Mouse (Mus musculus) spleen, postnatal 14 days (tissue): ENCODE measurements around the gene Nxph4.
A peak's percentile ranks its signal among the peaks of the same experiment; 100 is the strongest.

Experiments used
- DNase-seq, 2 experiments: peaks; one replicate each; pipeline ENCODE4 v3.0.0; 2021 to 2022; ENCODE audit warnings: low spot score in 2 of 2

The Nxph4 gene

GRCm38 (mm10) chr10:127542720-127543119 lies 8.4 kb upstream of the Nxph4 start:
- no peak for DNase-seq

- no peak for DNase-seq
These were observed 7.7 kb upstream of the Nxph4 start for GRCm38 (mm10) chr10:127542084-127542483.

GRCm38 (mm10) chr10:127541510-127541909 lies 7.2 kb upstream of the Nxph4 start:
- DNase-seq, result no peak

DNA sequence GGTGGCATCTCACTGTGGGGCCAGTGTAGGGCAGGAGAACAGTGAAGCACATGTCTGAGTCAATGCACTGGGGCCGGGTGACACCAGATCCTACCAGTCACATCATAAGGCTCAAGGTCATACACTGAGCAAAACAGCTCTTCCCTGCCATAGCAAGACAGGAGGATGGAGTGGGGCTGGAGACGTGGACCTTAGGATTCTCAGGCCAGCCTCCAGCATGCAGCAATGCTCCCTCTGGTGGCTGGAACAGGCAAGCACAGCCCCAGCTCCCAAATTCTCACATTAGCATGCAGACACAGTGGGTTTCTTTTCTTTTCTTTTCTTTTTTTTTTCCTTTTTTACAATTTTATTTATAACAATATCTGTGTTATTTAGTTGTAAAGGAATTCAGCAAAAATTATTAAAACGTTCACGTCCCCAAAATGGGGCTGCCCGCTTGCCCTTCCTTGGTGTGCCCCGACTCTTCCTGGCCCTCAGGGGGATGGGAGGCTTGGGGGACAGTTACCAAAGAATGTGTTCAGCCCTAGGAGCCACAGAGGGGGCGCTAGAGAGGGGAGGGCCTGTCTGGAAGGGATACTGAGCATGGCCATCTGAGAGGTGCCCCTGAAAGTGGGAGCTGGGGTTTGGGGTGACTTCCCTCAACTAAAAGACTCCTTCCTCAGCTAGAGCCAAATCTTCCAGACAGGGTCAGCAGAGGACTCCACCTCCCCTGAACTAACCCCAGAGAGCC lies 3.7 kb upstream of the Nxph4 start:
- peak; percentile 45 to 64 for DNase-seq

DNA sequence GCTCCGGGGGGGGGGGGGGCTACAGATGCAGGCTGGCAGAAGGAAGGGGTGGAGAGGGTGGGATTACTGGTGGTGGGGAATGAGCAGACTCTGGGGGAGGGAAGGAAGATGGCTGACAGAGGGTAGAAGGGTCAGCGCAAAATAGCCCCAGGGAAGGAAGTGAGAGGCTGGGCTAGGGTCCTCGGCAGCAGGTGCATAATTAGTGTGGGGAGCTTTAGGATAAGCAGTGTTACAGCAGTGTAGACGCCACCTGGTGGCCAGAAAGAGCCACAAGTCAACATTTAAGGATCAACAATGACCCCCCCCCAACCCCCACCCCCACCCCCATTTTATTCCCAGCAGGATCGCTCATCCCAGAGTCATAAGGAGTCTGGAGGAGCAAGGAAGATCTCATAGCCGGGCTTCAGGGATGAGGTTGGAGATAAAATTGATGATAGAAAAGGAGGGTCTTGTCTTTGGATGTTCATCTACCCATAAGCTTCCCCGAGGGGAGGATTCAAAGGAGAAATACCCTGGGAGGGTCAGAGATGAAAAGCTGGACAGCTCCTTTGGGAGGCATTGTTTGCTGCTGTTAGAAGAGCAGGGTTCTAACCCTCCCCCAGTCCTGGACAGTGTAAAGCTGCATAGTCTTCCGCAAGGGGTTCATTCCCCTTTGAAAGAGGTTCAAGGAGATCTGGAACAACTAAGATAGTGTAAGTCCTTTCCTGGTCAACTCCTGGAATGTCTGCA lies 2.4 kb upstream of the Nxph4 start:
- no peak for DNase-seq

- no peak for DNase-seq
These were observed 598 bp upstream of the Nxph4 start for GRCm38 (mm10) chr10:127534929-127535384.

DNA sequence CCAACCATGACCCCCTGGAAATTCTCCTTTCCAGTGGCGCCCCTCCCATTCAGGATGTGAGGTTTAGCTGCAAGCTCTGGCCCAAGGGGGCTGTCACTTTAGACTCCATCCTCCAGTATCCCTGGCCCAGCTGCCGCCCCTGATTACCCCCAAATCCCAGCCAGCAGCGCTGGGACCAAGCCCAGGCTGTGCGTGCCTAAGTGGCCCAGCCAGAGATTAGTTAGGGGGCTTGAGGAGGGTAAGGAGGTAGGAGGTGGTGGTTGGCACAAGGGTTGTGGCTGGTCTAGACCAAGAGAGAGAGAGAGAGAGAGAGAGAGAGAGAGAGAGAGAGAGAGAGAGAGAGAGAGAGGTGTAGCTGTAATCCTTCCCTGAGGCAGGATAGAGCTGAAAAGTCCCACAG lies 2.8 kb downstream of the Nxph4 start:
- no peak for DNase-seq

DNA sequence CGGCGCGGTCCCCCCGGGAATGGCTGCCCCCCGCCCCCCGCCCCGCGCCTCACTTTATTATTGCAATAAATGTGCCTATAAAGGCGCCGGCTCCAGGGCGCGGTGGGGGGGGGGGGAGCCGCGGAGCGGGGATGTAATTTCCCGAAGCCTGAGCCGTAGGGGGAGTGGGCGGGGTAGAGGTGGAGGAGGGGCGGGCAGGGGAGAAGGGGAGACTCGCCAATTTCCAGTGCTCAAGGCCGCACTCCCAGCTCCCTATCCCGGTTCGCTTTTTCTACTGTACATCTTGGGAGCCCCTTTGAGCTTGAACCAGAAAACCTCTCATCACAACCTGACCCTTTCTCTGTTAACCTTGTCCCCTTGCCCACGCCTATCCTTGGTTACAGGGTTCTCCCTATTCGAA lies 3.4 kb downstream of the Nxph4 start:
- DNase-seq, result no peak

DNA sequence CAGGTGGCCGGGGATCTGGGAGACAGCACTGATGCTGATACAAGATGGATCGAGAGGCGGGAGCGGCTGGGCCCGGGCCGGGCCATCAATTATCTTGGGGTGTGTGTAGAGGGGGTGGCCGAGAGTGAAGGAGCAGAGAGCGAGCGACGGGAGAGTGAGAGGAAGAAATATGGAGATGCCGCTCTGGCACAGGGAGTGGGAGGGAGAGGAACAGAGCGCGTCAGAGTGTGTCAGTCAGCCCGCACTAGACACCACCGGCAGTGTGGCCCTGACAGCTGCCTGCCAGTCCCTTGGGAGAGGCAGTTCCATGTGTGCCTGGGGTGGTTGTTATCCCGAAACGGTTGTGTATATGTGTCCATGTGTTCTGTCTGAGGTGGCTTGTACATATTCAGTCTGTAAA lies 6.9 kb downstream of the Nxph4 start:
- no peak for DNase-seq

- peak in 1 of 2 experiments; percentile 34 for DNase-seq
These were observed 7.7 kb downstream of the Nxph4 start for GRCm38 (mm10) chr10:127526681-127527080.

DNA sequence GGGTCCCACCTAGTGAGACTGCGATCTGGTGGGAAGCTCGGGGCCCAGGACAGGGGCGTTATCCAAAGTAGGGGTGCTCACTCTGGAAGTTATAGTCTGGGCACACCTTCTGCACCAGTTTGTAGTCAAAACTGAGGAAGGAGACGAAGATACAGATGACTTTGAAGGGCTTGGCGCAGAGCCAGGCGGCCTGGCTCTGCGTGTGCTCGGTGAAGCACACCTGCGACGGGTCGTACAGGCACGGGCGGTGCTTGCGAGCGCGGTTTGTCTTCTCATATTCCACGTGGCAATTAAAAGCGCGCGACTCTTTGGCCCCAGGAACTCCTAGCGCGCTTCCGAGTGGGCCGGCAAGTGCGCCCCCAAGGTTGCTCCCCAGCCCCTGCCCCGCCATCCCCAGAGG lies 8.3 kb downstream of the Nxph4 start:
- no peak for DNase-seq

DNA sequence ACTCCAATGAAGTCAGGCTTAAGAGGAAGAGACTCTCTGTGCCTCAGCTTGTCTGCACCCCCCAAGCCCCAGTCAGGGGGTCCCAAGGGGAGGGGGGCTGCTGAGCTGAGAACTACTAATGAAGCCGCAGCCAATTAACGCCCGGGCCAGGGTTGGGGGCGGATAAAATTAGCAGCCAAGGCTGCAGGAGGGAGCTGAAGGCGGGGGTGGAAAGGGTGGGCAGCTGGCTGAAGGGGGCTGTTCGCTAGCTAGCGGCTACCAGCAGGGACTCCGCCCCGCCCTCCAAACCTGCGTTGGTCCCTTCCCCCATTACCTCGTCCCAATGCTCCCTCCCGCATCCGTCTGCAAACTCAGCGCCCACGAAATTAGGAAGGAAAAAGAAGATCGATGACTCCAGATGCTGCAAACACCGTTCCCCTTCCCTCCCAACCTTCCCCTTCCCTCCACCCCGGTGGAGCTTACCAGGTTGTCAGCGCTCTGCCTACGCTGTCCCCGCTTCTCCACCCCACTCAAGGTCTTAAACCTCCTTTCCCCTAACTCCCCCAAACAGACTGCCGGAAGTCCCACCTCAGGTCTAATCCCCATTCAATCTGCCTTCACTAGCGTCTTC lies 9.6 kb downstream of the Nxph4 start:
- no peak for DNase-seq

- peak; percentile 61 to 76 for DNase-seq
These were observed 12.2 kb downstream of the Nxph4 start, which contains the start of gene Shmt2 for GRCm38 (mm10) chr10:127522088-127522581. Gene Shmt2, minus strand, starts transcription at chr10:127522444.

GRCm38 (mm10) chr10:127521611-127522080 lies 12.7 kb downstream of the Nxph4 start:
- no peak for DNase-seq

DNA sequence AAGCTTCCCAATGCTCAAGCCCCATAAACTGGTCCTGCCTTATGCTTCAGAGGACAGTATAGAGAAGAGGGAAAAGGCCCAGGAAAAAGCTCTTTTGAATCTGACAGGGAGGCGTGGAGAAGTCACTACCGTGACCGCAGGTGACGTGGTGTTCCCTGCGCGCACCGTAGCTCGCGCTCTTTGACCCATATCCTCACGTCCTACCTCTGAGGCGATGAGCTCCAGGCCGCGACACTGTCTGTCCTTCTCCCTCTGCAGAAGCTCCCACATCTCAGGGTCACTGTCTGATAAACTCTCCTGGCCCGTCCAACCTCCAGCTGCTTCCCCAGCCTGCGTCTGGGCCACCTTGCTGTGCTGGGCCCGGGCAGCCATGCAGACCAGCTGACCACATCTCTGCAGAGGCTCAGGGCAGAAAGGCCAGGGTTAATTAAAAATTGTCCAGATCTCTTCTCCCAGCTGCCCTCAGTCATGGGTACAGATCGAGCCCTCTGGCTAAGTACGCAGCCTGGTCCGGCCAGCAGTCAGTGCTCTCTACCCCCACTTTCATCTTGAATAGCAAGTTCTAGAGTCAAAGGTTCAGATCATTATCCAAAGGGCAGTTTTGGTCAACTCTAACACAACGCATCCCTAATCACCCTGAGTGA lies 13.5 kb downstream of the Nxph4 start:
- DNase-seq, result no peak

DNA sequence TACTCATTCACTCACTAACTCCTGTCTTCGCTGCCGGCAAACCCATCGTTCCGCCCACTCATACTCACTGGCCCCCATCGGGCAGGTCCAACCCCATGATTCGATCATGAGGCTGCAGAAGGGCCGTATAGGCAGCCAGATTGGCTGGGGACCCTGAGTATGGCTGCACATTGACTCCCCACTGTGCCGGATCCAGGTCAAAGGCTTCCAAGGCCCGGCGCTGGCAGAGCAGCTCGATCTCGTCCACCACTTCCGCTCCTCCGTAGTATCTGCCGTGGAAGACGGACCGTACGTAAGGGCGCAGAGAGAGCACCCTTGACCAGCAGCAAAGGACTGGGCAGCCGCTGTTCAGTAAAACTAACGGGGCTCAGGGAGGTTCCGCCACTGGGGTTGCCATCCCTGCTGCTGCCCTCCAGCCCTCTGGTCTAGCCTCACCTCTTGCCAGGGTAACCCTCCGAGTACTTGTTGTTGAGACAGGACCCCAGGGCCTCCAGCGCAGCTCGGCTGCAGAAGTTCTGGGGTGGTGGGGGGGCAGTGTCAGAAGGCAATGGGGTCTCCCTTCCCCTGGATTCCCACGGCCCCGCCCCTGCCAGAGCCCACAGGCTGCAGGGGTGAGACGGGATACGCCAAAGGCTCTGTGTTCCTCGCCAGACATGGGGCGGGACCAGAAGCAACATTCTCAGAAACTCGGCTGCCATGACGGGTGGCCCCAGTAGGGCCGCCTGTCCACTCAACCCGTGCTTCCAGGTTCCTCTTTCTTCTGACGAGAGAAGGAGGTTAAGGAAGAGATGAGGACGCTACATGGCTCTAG lies 14.3 kb downstream of the Nxph4 start:
- no peak for DNase-seq

DNA sequence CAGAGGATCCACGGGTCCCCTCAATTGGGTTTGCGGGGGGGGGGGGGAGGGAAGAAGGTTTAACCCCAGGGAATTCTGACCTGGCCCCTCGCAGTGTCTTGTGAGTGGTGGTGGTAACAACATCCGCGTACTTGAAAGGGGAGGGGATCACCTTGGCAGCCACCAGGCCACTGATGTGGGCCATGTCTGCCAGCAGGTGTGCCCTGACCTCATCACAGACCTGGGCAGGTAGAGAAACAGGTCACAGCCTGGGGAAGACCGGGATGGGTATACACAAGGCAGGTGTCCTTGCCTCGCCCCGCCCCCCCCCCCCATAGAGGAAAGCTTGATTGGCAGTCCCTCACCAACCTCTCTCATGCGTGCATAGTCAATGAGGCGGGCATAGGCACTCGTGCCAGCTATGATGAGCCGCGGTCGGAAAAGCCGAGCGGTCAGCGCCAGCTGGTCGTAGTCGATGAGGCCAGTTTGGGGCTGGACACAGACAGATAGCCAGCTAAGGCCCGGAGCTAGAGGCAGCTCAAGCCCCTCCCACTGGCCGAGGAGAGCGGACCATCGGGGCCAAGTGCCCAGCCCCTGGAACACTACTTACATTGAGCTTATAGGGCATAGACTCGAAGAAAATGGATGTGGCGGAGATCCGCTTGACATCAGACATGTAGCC lies 15.2 kb downstream of the Nxph4 start:
- DNase-seq, result no peak

- DNase-seq, result no peak
These were observed 16.4 kb downstream of the Nxph4 start for GRCm38 (mm10) chr10:127517941-127518340.

DNA sequence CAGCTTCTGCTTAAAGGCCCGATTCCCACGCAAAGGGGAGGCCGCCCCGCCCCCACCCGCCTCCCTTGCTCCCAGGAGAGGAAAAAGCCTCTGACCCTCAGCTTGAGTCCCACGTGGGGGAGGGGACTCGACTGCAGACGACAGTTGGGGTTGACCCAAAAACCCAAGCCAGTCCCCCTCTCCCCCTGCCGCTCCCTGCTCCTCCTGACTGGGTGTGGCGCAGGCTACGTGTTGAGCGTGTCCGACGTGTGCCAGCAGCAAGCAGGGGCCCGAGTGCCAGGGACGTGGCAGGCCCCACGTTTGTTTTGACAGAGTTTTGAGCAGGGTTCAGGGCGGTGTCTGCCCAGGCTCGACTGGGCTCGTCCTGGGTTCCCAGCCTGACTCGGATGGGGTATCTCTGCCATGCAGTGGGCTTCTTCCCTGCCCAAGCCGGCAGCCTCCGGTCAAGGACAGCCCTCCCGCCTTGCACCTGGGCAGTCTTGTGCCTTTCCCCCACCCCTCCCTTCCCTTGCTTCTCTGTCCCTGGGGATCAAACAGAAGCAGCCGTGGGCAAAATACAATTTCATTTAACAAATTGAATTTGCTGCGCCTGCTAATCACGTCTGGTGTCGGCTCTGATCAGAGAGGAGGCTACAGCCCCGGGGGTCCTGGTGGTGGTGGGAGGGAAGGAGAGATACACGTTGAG lies 17.6 kb downstream of the Nxph4 start:
- no peak for DNase-seq

DNA sequence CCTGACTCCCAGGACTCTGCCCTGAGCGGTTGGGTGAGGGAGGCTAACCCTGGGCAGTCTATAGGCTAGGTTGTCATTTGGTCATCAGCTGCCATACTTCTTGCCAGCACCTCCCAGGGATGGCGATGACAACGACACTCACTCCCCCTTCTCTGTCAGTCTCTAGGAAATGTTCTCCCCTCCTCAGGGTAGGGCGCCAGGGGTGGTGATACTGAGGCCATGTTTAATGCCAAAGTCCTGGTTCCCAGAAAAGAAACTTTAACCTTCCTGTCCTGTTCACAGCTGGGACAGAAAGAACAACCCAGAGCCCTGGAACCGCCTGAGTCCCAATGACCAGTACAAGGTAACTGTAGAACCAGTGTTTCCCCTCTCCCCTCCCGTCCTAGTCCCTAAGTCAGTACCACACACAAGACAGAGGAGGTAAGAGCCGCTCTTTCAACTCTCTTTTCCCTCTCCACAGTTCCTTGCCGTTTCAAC lies 18.3 kb downstream of the Nxph4 start:
- DNase-seq, result no peak
